Mouse (Mus musculus) stomach, postnatal 0 days (tissue): Measurements from ENCODE around the gene Olfr1495. TPM values are rescaled to one million over a fixed set of nuclear protein-coding genes. Genes with fewer than 3 reads are reported as not detected.

Experiments
- ATAC-seq: fragments of 200-750 bp; cut with Nextera tagmentation; 2 replicates; pipeline ENCODE4 v1.8.0; 2017; ENCODE audit not compliant: low FRiP score, low TSS enrichment
- DNase-seq: peaks from one replicate; pipeline ENCODE4 v3.0.0-alpha.2; 2016; ENCODE audit warnings: low spot score
- H3K27ac ChIP-seq: fragments of 300-500 bp; sonication (generic); replicated peaks from 2 replicates; pipeline ENCODE4 v1.5.1; 2014; ENCODE audit warnings: mild to moderate bottlenecking, control low read depth
- H3K27me3 ChIP-seq: fragments of 300-500 bp; sonication (generic); 2 replicates; pipeline ENCODE4 v1.6.1; 2014; ENCODE audit warnings: low read length; ENCODE audit not compliant: control insufficient read depth, insufficient read depth
- H3K36me3 ChIP-seq: fragments of 300-500 bp; sonication (generic); 2 replicates; pipeline ENCODE4 v1.6.1; 2014; ENCODE audit warnings: low read length, mixed read lengths; ENCODE audit not compliant: control insufficient read depth, insufficient read depth
- H3K4me1 ChIP-seq: fragments of 300-500 bp; sonication (generic); replicated peaks from 2 replicates; pipeline ENCODE4 v1.6.1; 2014; ENCODE audit warnings: antibody characterized with exemption; ENCODE audit not compliant: control insufficient read depth, insufficient read depth
- H3K4me2 ChIP-seq: fragments of 300-500 bp; sonication (generic); replicated peaks from 2 replicates; pipeline ENCODE4 v1.6.1; 2014; ENCODE audit warnings: low read depth, mild to moderate bottlenecking, control low read depth, moderate library complexity
- H3K4me3 ChIP-seq: fragments of 300-500 bp; sonication (generic); 2 replicates; pipeline ENCODE4 v1.5.1; 2014; ENCODE audit warnings: low read depth, low read length, control low read depth
- H3K9ac ChIP-seq: fragments of 300-500 bp; sonication (generic); 2 replicates; pipeline ENCODE4 v1.6.1; 2014; ENCODE audit warnings: mild to moderate bottlenecking, low read length, control low read depth, mixed read lengths
- H3K9me3 ChIP-seq: fragments of 300-500 bp; sonication (generic); 2 replicates; pipeline ENCODE4 v1.6.1; 2016; ENCODE audit warnings: low read length; ENCODE audit not compliant: control insufficient read depth
- CTCF ChIP-seq: IDR thresholded peaks from 2 replicates; pipeline ENCODE4 v1.5.1; 2016; ENCODE audit warnings: antibody characterized with exemption, low read depth, mild to moderate bottlenecking, moderate library complexity
- EP300 ChIP-seq: optimal IDR thresholded peaks from 2 replicates; pipeline ENCODE3; 2016; ENCODE audit warnings: antibody characterized with exemption
- WGBS: fragments of 180-500 bp; shearing (Covaris S2); extraction: QIAGEN DNeasy Blood & Tissue Kit; methylation state at CpG from one replicate; pipeline ENCODE4 v1.1.7; 2014; 5-methylcytosine and 5-hydroxymethylcytosine counted together
- polyA plus RNA-seq: library from polyadenylated mRNA; unstranded; fragments of >200 nt; fragmentation: Nextera tagmentation; extraction: Ambion mirVana; gene quantifications from 2 replicates; pipeline ENCODE4 v1.2.1, GENCODE M21; 2015

Olfr1495 gene
- not detected in 2 replicates for polyA plus RNA-seq

GRCm38 (mm10) chr19:13764306-13764705 is at the start of gene Olfr1495:
TSS of gene Olfr1495 (plus strand) at chr19:13764606.
- TF ChIP-seq EP300: no peak
- no peak for TF ChIP-seq CTCF
- H3K9me3 ChIP-seq: no peaks in the 10 kb centered on the region
- no peaks in the 10 kb centered on the region for H3K4me1 ChIP-seq
- ATAC-seq: no peak
- H3K36me3 ChIP-seq: no peaks in the 10 kb centered on the region
- H3K4me2 ChIP-seq: no peak within 1 kb of the TSS
- H3K9ac ChIP-seq: no peak within 1 kb of the TSS
- H3K4me3 ChIP-seq: no peak within 1 kb of the TSS
- H3K27ac ChIP-seq: no peak within 1 kb of the TSS
- no peaks in the 10 kb centered on the region for H3K27me3 ChIP-seq
- no peak for DNase-seq
- 80% methylated on average over 3 of the region's 3 CpGs for WGBS

DNA sequence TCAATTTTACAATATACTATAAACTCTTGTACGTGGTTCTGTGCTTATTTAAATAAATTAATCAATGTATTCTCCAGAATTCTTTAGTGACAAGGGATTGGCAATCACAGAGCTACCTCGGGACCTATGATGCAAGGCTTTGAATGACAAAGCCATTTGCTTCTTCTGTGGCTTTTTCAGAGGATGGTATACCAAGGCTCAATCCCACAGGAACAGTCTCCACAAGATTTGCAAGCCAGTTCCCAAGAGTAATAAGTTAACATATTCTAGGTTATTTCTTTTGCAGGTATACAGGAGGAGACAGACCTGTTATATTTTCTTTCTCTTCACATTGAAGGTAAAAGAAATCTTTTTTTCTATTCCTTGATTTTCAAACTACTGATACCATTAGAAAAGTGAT is 41.4 kb upstream of the Olfr1495 start, which contains the start of gene Olfr1493-ps1:
TSS of gene Olfr1493-ps1 (plus strand) at position 301 of the 400 bp plus-strand sequence.
- Histone ChIP-seq H3K36me3 (no peaks in the 10 kb centered on the region), H3K4me1 (no peaks in the 10 kb centered on the region), H3K27ac (no peak within 1 kb of the TSS), H3K27me3 (no peaks in the 10 kb centered on the region), H3K4me3 (no peak within 1 kb of the TSS), H3K9me3 (no peaks in the 10 kb centered on the region), H3K9ac (no peak within 1 kb of the TSS), H3K4me2 (no peak within 1 kb of the TSS)
- WGBS: 45% methylated on average over 2 of the region's 2 CpGs
- ATAC-seq (no peak), DNase-seq (no peak)
- TF ChIP-seq CTCF: no peak
- TF ChIP-seq EP300: no peak

GRCm38 (mm10) chr19:13739428-13739827 is 25.0 kb upstream of the Olfr1495 start, which contains the start of gene Olfr1494:
TSS of gene Olfr1494 (plus strand) at chr19:13739728.
- Histone ChIP-seq H3K4me2 (no peak within 1 kb of the TSS), H3K9ac (no peak within 1 kb of the TSS), H3K9me3 (no peaks in the 10 kb centered on the region), H3K27ac (no peak within 1 kb of the TSS), H3K4me3 (no peak within 1 kb of the TSS), H3K4me1 (no peaks in the 10 kb centered on the region), H3K36me3 (no peaks in the 10 kb centered on the region), H3K27me3 (no peaks in the 10 kb centered on the region)
- no peak for DNase-seq
- 87% methylated on average over 4 of the region's 4 CpGs for WGBS
- no peak for ATAC-seq
- TF ChIP-seq EP300: no peak
- no peak for TF ChIP-seq CTCF

GRCm38 (mm10) chr19:13749366-13749765 is 15.0 kb upstream of the Olfr1495 start:
- TF ChIP-seq CTCF (no peak), EP300 (no peak)
- no peaks in the 10 kb centered on the region for H3K36me3 ChIP-seq
- no peak overlapping the region for H3K27ac ChIP-seq
- H3K9ac ChIP-seq: no peak overlapping the region
- H3K27me3 ChIP-seq: no peaks in the 10 kb centered on the region
- DNase-seq (no peak), ATAC-seq (no peak)
- H3K9me3 ChIP-seq: no peaks in the 10 kb centered on the region
- WGBS: 84% methylated on average over 1 of the region's 1 CpGs
- H3K4me2 ChIP-seq: no peak overlapping the region
- H3K4me3 ChIP-seq: no peak overlapping the region
- H3K4me1 ChIP-seq: no peaks in the 10 kb centered on the region

GRCm38 (mm10) chr19:13768565-13769276 is 4.3 kb downstream of the Olfr1495 start:
- WGBS: 88% methylated on average over 9 of the region's 9 CpGs
- no peak overlapping the region for H3K9ac ChIP-seq
- H3K4me3 ChIP-seq: no peak overlapping the region

GRCm38 (mm10) chr19:13777578-13777977 is 13.2 kb downstream of the Olfr1495 start, which contains the start of gene Olfr1496:
TSS of gene Olfr1496 (plus strand) at chr19:13777878.
- no peak within 1 kb of the TSS for H3K4me3 ChIP-seq
- H3K9ac ChIP-seq: no peak within 1 kb of the TSS
- H3K9me3 ChIP-seq: no peaks in the 10 kb centered on the region
- ATAC-seq: no peak
- H3K4me2 ChIP-seq: no peak within 1 kb of the TSS
- DNase-seq: no peak
- no peaks in the 10 kb centered on the region for H3K27me3 ChIP-seq
- TF ChIP-seq CTCF: no peak
- TF ChIP-seq EP300: no peak
- no peaks in the 10 kb centered on the region for H3K4me1 ChIP-seq
- WGBS: 71% methylated on average over 1 of the region's 1 CpGs
- no peaks in the 10 kb centered on the region for H3K36me3 ChIP-seq
- H3K27ac ChIP-seq: no peak within 1 kb of the TSS

More at GRCm38 (mm10) chr19:13768565-13769276, 4.3 kb downstream of the Olfr1495 start:
- no peak overlapping the region for H3K27ac ChIP-seq
- no peaks in the 10 kb centered on the region for H3K9me3 ChIP-seq
- no peaks in the 10 kb centered on the region for H3K4me1 ChIP-seq
- H3K4me2 ChIP-seq: no peak overlapping the region
- TF ChIP-seq EP300 (no peak), CTCF (no peak)
- DNase-seq: no peak
- H3K36me3 ChIP-seq: no peaks in the 10 kb centered on the region
- no peak for ATAC-seq
- no peaks in the 10 kb centered on the region for H3K27me3 ChIP-seq
